Mouse (Mus musculus) layer of hippocampus, adult 6 months (tissue): Measurements from ENCODE around the gene Rragd. TPM values are rescaled to one million over a fixed set of nuclear protein-coding genes. Genes with fewer than 3 reads are reported as not detected.

Experiments
- long read RNA-seq, 2 experiments: library from polyadenylated mRNA; unstranded; transcript quantifications; one replicate each; pipeline ENCODE4 v2.0.0; 2019 to 2020
- polyA plus RNA-seq: library from polyadenylated mRNA; unstranded; fragments of <200 nt; fragmentation: Nextera tagmentation; gene quantifications from 2 replicates; pipeline ENCODE4 v1.2.3, GENCODE M21; 2021

Rragd gene
- polyA plus RNA-seq = 10.9 and 17.6 TPM in 2 replicates
- long read RNA-seq, experiment 1, full-length matches to known transcripts = 19 of 33 reads
- long read RNA-seq, experiment 1, partial matches to known transcripts = 2 of 33 reads
- long read RNA-seq, experiment 1, other reads (novel, unspliced or antisense) = 12 of 33 reads
- long read RNA-seq, experiment 2, full-length matches to known transcripts = 90 of 128 reads
- long read RNA-seq, experiment 2, partial matches to known transcripts = 1 of 128 reads
- long read RNA-seq, experiment 2, other reads (novel, unspliced or antisense) = 37 of 128 reads

DNA sequence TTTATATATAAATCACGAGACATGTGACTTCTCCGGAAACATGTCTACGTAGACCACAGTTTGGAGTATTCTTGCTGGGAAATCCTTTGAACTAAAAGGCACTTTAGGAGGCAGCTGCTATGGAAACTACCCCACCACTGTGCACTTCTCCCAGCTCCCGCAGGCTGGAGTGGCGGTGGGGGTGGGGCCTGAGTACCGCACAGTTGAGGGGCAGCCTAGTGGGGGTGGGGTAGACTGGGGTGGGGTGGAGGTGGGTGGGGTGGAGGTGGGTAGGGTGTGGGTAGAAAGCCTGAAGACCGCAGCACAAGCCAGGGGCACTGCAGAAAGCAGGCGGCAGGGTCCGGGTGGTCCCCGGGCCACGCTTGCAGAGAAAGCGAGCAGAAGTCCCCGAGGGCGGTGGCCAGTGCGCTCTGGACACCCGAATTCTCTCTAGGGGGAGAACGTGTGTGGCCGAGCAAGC, at the start of gene Rragd:
Rragd (plus strand) TSS at position 322 of the 460 bp plus-strand sequence.

DNA sequence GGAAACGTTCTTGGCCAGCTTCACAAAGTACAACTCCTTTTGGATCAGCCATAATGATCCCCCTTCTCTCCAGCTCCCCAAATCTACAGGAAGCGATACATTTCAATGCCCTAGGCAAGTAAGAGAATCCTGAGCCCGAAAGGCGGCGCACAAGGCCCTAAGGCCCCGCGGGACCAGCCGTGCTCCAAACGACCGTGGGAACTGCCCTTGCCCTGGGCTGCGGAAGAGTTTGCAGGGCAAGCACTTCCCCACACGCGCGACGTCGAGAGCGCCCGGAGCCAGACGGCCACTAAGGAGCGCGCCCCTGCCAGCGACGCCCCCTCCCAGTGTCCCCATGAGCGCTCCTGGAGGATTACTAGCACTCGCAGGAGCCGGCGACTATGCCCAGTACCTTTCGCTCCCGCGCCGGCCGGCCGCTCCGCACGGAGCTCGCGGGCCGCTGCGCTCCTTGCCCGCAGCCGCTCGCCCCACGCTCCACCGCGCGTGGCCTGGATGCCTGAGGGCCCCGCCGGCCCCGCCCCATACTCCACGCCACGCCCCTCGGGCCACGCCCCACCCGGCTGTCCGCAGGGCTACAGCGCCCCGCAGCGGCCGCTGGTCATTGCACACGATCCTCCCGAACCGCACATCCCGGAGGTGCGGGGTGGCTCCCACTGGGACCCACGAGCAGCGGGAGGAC, 32.3 kb upstream of the Rragd start, which contains the start of gene Ankrd6:
Ankrd6 (minus strand) TSS at position 486 of the 679 bp plus-strand sequence.

DNA sequence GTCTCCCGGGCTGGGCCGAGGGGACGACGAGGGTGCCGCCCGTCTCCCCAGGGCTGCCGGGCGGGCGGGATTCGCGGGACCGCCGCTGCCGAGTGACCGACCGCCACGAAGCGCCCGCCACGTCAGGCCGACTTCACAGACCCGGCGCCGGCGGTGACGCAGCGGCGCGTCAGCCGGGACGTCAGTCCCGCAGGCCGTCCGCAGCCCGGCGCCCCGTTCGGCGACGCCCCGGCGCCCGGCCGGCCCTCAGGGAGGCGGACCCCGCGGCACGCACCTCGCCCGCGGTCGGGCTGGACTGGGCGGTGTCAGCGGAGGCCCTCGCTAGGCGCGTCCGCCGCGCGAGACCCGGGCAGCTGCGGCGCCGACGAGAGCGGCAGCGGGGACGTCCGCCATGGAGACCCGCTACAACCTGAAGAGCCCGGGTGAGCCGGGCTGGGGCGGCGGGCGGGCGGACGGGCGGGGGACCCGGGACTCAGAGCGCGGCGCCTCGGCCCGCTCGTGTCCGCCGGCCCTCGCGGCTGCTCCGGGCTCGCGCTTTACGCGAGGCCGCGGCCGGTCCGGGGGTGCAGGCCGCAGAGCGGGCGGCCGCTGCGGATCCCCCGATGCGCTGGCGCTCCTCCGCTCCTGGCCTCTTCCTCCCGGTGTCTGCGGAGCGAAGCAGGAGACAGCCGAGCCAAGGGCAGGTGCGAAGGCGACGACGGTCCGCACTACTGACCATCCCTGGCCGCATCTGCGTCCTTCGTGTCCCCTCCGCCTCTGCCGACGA, 48.5 kb downstream of the Rragd start, which contains the start of gene Ube2j1:
Ube2j1 (plus strand) TSS at position 222 of the 766 bp plus-strand sequence.

DNA sequence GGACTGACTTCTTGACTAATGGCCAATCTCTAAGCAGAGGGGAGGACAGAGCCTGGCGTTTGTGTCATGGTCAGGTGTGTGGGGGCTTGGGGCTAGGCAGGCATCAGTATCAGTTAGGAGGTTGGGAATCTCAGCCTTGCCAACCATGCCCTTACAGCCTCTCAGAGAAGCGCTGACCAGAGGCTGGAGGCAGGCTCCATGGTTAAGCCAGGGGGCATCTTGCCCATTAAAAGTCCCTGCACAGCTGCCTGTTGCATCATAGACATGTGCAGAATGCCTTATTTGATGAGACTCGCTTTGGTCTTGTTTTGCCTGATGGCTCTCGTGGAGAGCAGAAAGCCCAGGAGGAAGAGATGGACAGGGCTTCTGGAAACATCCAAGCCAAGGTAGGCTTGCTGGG, 80.1 kb downstream of the Rragd start, which contains the start of gene Gabrr2:
Gabrr2 (plus strand) TSS at position 19 of the 400 bp plus-strand sequence.

Other genes with a start within 250 kb of the Rragd start
- 91.3 and 105 TPM in 2 replicates for gene Lyrm2, start 182.8 kb upstream of the Rragd start, polyA plus RNA-seq
- 11.5 and 12.9 TPM in 2 replicates for gene Ankrd6, start 32.2 kb upstream of the Rragd start, polyA plus RNA-seq
- 28.7 and 31.9 TPM in 2 replicates for gene Ube2j1, start 48.4 kb downstream of the Rragd start, polyA plus RNA-seq
- gene Gabrr2, start 80.0 kb downstream of the Rragd start, polyA plus RNA-seq = 0.98 and 1.3 TPM in 2 replicates
- not detected in 2 replicates for gene Gabrr1, start 149.5 kb downstream of the Rragd start, polyA plus RNA-seq
- gene Pm20d2, start 206.7 kb downstream of the Rragd start, polyA plus RNA-seq = 1.8 and 1.9 TPM in 2 replicates
- gene Srsf12, start 226.0 kb downstream of the Rragd start, polyA plus RNA-seq = 20.5 and 22.9 TPM in 2 replicates